Mouse (Mus musculus) thymus, postnatal 36 days (tissue): ENCODE measurements around the gene Pbld1.

ENCODE experiments used
- DNase-seq, 2 experiments: peaks; one replicate each; pipeline ENCODE4 v3.0.0; 2022; ENCODE audit warnings: mixed read lengths in 2 of 2

Gene Pbld1

DNA sequence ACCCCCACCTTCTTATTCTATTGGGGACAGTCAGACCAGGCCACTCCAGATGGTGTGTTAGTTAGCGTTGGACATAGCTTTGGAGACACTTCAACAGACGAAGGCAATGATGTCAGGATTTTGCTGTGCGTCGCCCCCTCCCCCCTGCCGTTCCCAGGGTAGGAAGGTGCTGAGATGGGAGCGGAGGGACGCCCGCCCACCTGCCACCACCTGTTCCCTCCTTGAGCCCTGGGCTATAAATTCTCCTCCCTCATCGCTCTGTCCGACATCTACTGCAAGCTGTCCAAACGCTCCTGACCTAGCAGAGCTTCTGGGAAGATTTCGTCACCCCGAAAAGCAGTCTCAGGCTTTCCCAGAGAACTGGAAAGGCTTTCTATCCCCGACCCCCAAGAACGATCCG lies 39.6 kb downstream of the Pbld1 start, which contains the start of gene Atoh7:
Gene Atoh7, plus strand, starts transcription at position 131 of the 400 bp plus-strand sequence.
- DNase-seq = no peak

DNA sequence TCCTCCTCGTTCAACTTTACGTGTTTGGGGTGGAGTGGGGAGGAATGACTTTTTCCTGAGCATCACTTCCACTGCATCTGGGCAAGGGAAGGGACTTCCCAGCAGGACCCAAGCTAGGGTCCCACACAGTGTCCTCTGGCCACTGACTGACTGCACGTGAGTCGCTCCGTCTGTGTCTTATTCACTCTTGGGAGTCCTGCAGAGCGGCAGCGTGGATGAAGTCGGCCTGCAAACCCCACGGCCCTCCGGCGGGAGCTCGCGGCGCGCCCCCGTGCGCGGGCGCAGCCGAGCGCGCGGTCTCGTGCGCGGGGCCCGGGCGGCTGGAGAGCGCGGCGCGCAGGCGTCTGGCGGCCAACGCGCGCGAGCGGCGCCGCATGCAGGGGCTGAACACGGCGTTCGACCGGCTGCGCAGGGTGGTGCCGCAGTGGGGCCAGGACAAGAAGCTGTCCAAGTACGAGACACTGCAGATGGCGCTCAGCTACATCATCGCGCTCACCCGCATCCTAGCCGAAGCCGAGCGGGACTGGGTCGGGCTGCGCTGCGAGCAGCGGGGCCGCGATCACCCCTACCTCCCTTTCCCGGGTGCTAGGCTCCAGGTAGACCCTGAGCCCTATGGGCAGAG lies 40.1 kb downstream of the Pbld1 start:
- peak in 1 of 2 experiments; percentile 33 for DNase-seq

DNA sequence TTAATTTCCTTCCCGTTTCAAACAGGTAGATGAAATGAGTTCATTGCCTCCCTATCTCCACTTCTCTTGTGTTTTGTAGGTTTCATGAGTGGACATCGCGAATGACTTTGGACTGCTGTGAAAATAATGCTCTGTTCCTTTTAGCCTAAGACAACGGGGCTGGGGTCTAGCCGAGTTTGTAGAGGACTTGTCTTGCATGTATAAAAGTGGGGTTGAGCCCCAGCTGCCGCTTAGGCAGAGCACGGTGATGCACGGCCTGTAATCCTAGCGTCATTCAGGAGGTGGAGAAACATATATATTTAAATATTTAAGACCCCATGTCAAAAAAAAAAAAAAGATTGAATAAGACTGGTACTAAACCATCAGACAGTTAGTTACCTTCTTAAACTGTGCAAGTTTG lies 40.7 kb downstream of the Pbld1 start:
- no peak for DNase-seq

GRCm38 (mm10) chr10:63113027-63113604 lies 53.2 kb downstream of the Pbld1 start:
- DNase-seq = no peak

GRCm38 (mm10) chr10:63113716-63114360 lies 53.9 kb downstream of the Pbld1 start:
- DNase-seq = no peak

DNA sequence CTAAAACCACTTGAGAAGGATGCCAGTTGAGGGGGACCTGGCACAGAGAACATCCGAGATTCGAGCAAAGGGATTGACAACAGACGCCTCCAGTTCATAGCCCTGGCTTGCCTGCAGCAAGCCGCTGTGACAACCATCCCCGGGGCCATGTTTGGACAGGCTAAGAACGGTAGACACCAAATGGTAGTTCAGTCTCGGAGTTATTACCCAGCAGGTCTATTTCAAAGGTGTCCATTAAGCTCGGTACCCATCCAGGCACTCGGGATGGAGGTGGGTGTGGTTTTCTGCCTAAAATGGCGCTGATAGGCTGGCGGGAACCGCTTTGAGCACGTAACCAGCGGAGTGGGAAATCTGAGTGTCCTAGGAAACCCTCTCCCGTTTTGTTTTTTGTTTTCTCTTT lies 55.9 kb downstream of the Pbld1 start:
- no peak for DNase-seq

DNA sequence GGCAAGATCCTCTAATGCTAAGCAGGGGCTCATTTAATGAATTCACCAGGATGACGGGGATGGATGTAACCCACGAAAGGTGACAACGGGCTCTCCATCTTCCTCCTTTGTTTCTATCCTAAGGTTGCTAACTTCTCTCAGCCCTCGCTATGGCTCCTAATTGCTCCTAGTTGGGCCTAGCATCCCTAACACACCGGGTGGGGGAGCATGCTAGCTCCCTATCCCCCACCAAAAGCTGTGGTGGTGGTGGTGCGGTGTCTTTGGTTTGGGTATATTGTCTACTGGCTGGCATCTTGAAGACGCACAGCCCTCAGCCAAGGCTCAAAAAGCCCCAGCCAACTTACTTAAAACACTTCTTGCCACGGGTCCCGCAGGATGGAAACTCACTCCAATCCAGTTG lies 56.4 kb downstream of the Pbld1 start:
- DNase-seq = no peak

- no peak for DNase-seq
Measured at GRCm38 (mm10) chr10:63117583-63117982, 57.6 kb downstream of the Pbld1 start.

DNA sequence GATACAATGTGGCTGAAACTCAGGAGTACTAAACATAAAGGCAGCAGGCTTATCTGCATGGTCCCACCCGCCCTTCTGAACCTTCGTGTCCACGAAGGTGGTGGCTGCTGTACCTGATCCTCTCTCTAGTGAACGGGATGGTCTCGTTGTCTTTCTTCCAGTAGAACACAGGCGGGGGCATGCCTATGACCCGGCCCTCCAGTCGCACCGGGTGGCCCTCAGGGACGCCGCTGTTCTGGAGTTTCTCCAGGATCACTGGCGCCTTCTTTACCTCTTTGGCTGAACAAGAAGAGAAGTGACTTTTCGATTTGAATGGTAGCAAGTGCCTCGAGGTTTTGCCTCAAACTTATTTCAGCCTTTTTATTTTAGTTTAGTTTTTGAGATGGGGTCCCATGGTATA lies 60.0 kb downstream of the Pbld1 start:
- no peak for DNase-seq

GRCm38 (mm10) chr10:63121961-63122360 lies 62.0 kb downstream of the Pbld1 start:
- no peak for DNase-seq

GRCm38 (mm10) chr10:63122516-63122915 lies 62.6 kb downstream of the Pbld1 start:
- no peak for DNase-seq

DNA sequence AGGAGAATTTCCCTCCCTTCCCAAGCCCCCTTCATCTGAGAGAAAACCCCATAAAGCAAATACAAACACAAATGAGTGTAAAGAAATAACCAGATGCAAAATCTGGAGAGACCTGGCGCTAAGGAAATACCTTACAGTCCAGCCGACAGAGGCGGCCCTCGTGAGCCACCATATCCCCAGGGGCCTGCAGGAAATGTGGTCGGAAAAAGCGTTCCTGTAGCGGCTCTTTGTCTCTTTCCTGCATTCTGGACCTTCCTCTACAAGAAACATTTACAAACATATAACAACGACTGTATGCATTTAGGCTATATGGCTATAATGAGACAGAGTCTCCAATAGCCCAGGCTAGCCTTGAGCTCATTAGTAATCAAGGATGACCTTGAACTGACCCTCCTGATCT lies 63.2 kb downstream of the Pbld1 start:
- no peak for DNase-seq

GRCm38 (mm10) chr10:63124016-63124415 lies 64.1 kb downstream of the Pbld1 start:
- DNase-seq = no peak

DNA sequence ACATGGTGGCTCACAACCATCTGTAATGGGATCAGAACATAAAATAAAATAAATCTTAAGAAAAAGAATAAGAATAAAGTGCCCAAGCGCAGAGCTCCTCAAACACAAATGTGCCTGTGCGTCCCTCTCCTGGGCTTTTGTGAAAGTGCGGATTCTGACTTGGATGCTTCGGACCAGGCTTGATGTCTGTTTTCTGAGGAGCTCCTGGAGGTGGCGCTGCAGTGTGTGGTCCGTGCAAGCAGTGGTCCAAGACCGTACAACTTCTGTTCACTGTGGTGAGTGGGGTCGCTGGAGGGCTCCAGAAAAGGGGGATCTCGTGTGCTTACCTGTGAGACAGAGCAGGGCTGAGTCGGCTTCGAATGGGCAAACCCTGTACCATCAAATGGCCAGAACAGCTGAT lies 65.4 kb downstream of the Pbld1 start:
- DNase-seq = no peak

- no peak for DNase-seq
Measured at GRCm38 (mm10) chr10:63126116-63126515, 66.2 kb downstream of the Pbld1 start.

GRCm38 (mm10) chr10:63127156-63127555 lies 67.2 kb downstream of the Pbld1 start:
- no peak for DNase-seq
